ENCODE assay signal across 27 mouse cellular contexts in genomic region chr6:141432271-141432974, GRCm38 (mm10).
A peak's percentile ranks its signal among the peaks of the same experiment; 100 is the strongest.
DNase-seq lines count a peak whose midpoint lies in the region; ATAC-seq and TF ChIP-seq lines count a peak whose summit lies in the region.
"Had no signal": no experiment of that assay in that cellular context is flagged by ENCODE, and none has a peak within 500 bp of the region (broad histone marks: within the 10 kb centered on the region; RNA-seq: fewer than 3 reads in every experiment).

No protein-coding gene starts in this region.

- no peaks in the 10 kb centered on the region for H3K9me3 ChIP-seq in liver, embryonic 12.5 days (replicated peaks)
- peaks cover 14% of the 10 kb centered on the region for H3K9me3 ChIP-seq in CH12.LX (replicated peaks; ENCODE audit: low read length)
- H3K9me3 ChIP-seq in stomach, embryonic 15.5 days, result no peaks in the 10 kb centered on the region
- H3K9me3 ChIP-seq in forebrain, embryonic 13.5 days (replicated peaks), result no peaks in the 10 kb centered on the region
- H3K9me3 ChIP-seq: embryonic facial prominence, embryonic 13.5 days; heart, embryonic 10.5 days; heart, embryonic 13.5 days; hindbrain, embryonic 12.5 days; hindbrain, embryonic 15.5 days had no signal

- ATAC-seq in liver, embryonic 12.5 days, result no peak
- peak; percentile 36; the same call in 1 of the 2 replicates for ATAC-seq in stomach, embryonic 15.5 days (ENCODE audit: insufficient read depth, low FRiP score, low read depth)
- ATAC-seq in forebrain, embryonic 13.5 days, result no peak
- ATAC-seq: activated CD4-positive, CD25-positive, alpha-beta regulatory T cell, adult 4 months; CD4-positive, CD25-positive, alpha-beta regulatory T cell, adult 4 months; forebrain, embryonic 14.5 days; forebrain, postnatal 0 days had no signal

- TF ChIP-seq POLR2A in liver, adult 2 months (IDR thresholded peaks at IDR 0.05; ENCODE audit: extremely low read depth, insufficient read depth, low read length), result no peak
- TF ChIP-seq POLR2A in CH12.LX (IDR thresholded peaks at IDR 0.05; ENCODE audit: low read depth, low read length), result no peak

- peak; percentile 53 for DNase-seq in liver, adult 2 months (ENCODE audit: extremely low read depth, low read depth, low spot score)
- DNase-seq in CH12.LX (ENCODE audit: extremely low read depth), result peak; percentile 45
- DNase-seq in frontal cortex, adult 2 months (ENCODE audit: extremely low spot score in 1 of 2, low spot score in 1 of 2), result no peak
- DNase-seq: adrenal gland, adult 8-10 months; adrenal gland, postnatal 25 days; cerebellum, adult 11-12 months; cerebellum, adult 8-10 months; cerebellum, postnatal 10 days; cerebellum, postnatal 36 days; embryo, embryonic 11 days; forebrain, postnatal 0 days; gastrocnemius, postnatal 25 days; heart, adult 2 months; heart, postnatal 14 days had no signal

- in situ Hi-C loops in CH12.LX (cut with MboI; ENCODE audit: low pct_ligation_motif_present, low pct_unique_long_range_greater_than_20kb, low sequenced_read_pairs), result loop anchor here (25.0 kb wide), 2 partner anchors 95 to 970 kb away; no protein-coding TSS in a partner anchor

- H3K4me3 ChIP-seq in liver, adult 2 months (ENCODE audit: insufficient read depth, low read depth, low read length), result no peak overlapping the region
- no peak overlapping the region for H3K4me3 ChIP-seq in liver, embryonic 12.5 days
- H3K4me3 ChIP-seq in CH12.LX (replicated peaks in 1 of 3; ENCODE audit: low read depth in 2 of 3, low read length in 2 of 3, poor library complexity in 1 of 3), result no peak overlapping the region
- no peak overlapping the region for H3K4me3 ChIP-seq in stomach, embryonic 15.5 days (replicated peaks)
- no peak overlapping the region for H3K4me3 ChIP-seq in forebrain, embryonic 13.5 days
- H3K4me3 ChIP-seq: embryonic facial prominence, embryonic 10.5 days; embryonic facial prominence, embryonic 13.5 days; forebrain, embryonic 10.5 days; heart, adult 2 months; heart, embryonic 10.5 days; heart, embryonic 13.5 days; hindbrain, embryonic 12.5 days; hindbrain, embryonic 15.5 days had no signal

- no peak overlapping the region; the same call in 1 of the 2 replicates for H3K9ac ChIP-seq in liver, adult 2 months (ENCODE audit: low read depth, low read length)
- H3K9ac ChIP-seq in liver, embryonic 12.5 days, result no peak overlapping the region
- H3K9ac ChIP-seq in CH12.LX (ENCODE audit: insufficient read depth, low read depth), result no peak overlapping the region
- no peak overlapping the region for H3K9ac ChIP-seq in stomach, embryonic 15.5 days
- no peak overlapping the region for H3K9ac ChIP-seq in forebrain, embryonic 13.5 days
- H3K9ac ChIP-seq: embryonic facial prominence, embryonic 13.5 days; forebrain, postnatal 0 days; heart, embryonic 13.5 days; hindbrain, embryonic 12.5 days; hindbrain, embryonic 15.5 days had no signal

- no peaks in the 10 kb centered on the region for H3K79me2 ChIP-seq in liver, adult 2 months (ENCODE audit: control insufficient read depth, insufficient read depth, low read length)
- no peaks in the 10 kb centered on the region for H3K79me2 ChIP-seq in CH12.LX (replicated peaks; ENCODE audit: control insufficient read depth, extremely low read depth, insufficient read depth, poor library complexity, severe bottlenecking)

- dilution Hi-C loops in CH12.LX (cut with MboI; ENCODE audit: extremely low pct_ligation_motif_present, extremely low pct_unique_long_range_greater_than_20kb, low sequenced_read_pairs), result no loop called here

- H3K4me2 ChIP-seq in liver, embryonic 12.5 days, result no peak overlapping the region
- no peak overlapping the region for H3K4me2 ChIP-seq in CH12.LX (ENCODE audit: insufficient read depth, low read depth, poor library complexity, severe bottlenecking)
- peak overlapping the region; percentile 11; the same call in 1 of the 2 replicates for H3K4me2 ChIP-seq in stomach, embryonic 15.5 days
- no peak overlapping the region for H3K4me2 ChIP-seq in forebrain, embryonic 13.5 days
- H3K4me2 ChIP-seq: embryonic facial prominence, embryonic 13.5 days; heart, embryonic 13.5 days; hindbrain, embryonic 12.5 days; hindbrain, embryonic 15.5 days had no signal

- H3K27ac ChIP-seq in liver, adult 2 months (replicated peaks; ENCODE audit: insufficient read depth, low read depth, low read length), result no peak overlapping the region
- H3K27ac ChIP-seq in liver, embryonic 12.5 days, result no peak overlapping the region
- H3K27ac ChIP-seq in CH12.LX (ENCODE audit: insufficient read depth, low read depth), result peak overlapping the region; percentile 33; the same call in 1 of the 2 replicates
- no peak overlapping the region for H3K27ac ChIP-seq in stomach, embryonic 15.5 days
- no peak overlapping the region for H3K27ac ChIP-seq in forebrain, embryonic 13.5 days
- H3K27ac ChIP-seq: embryonic facial prominence, embryonic 10.5 days; embryonic facial prominence, embryonic 13.5 days; forebrain, embryonic 10.5 days; heart, adult 2 months; heart, embryonic 10.5 days; heart, embryonic 13.5 days; hindbrain, embryonic 12.5 days; hindbrain, embryonic 15.5 days had no signal

- no peak for TF ChIP-seq EP300 in CH12.LX (IDR thresholded peaks at IDR 0.05; ENCODE audit: low read length)

- no peak for TF ChIP-seq CTCF in liver, adult 2 months (IDR thresholded peaks at IDR 0.05; ENCODE audit: low read depth, low read length)
- no peak for TF ChIP-seq CTCF in CH12.LX (conservative IDR thresholded peaks at IDR 0.05 in 1 of 2, IDR thresholded peaks at IDR 0.05 in 1 of 2; ENCODE audit: low read depth in 2 of 2, low read length in 2 of 2)

- H3K36me3 ChIP-seq in liver, adult 2 months (ENCODE audit: control insufficient read depth, insufficient read depth, low read length), result no peaks in the 10 kb centered on the region
- H3K36me3 ChIP-seq in liver, embryonic 12.5 days, result no peaks in the 10 kb centered on the region
- H3K36me3 ChIP-seq in CH12.LX (replicated peaks in 1 of 2; ENCODE audit: control insufficient read depth in 1 of 2, insufficient read depth in 1 of 2, low read length in 1 of 2), result no peaks in the 10 kb centered on the region
- no peaks in the 10 kb centered on the region for H3K36me3 ChIP-seq in stomach, embryonic 15.5 days
- H3K36me3 ChIP-seq in forebrain, embryonic 13.5 days (ENCODE audit: poor library complexity, severe bottlenecking), result no peaks in the 10 kb centered on the region
- H3K36me3 ChIP-seq: embryonic facial prominence, embryonic 10.5 days; forebrain, embryonic 10.5 days; hindbrain, embryonic 12.5 days; hindbrain, embryonic 15.5 days had no signal

- peaks cover 6% of the 10 kb centered on the region; the same call in 1 of the 2 replicates for H3K4me1 ChIP-seq in liver, adult 2 months (ENCODE audit: control insufficient read depth, insufficient read depth, low read length)
- no peaks in the 10 kb centered on the region for H3K4me1 ChIP-seq in liver, embryonic 12.5 days
- H3K4me1 ChIP-seq in CH12.LX (ENCODE audit: control insufficient read depth in 1 of 2, insufficient read depth in 2 of 2), result peaks cover 0 to 10% of the 10 kb centered on the region in 2 experiments; a peak in 2 of 4 replicates
- H3K4me1 ChIP-seq in stomach, embryonic 15.5 days, result peaks cover 11% of the 10 kb centered on the region; the same call in 1 of the 2 replicates
- H3K4me1 ChIP-seq in forebrain, embryonic 13.5 days, result peaks cover 17% of the 10 kb centered on the region

- WGBS in liver, adult 2 months, result 38% methylated on average over 13 of the region's 13 CpGs
- 74% methylated on average over 13 of the region's 13 CpGs for WGBS in liver, embryonic 12.5 days (ENCODE audit: insufficient replicate concordance)
- 70% methylated on average over 13 of the region's 13 CpGs for WGBS in stomach, embryonic 15.5 days
- 93% methylated on average over 13 of the region's 13 CpGs for WGBS in forebrain, embryonic 13.5 days

- TF ChIP-seq RAD21 in CH12.LX (IDR thresholded peaks at IDR 0.05; ENCODE audit: low read depth, low read length), result no peak

- H3K27me3 ChIP-seq in liver, adult 2 months (ENCODE audit: control insufficient read depth, insufficient read depth, low read length), result no peaks in the 10 kb centered on the region
- no peaks in the 10 kb centered on the region for H3K27me3 ChIP-seq in liver, embryonic 12.5 days (replicated peaks)
- no peaks in the 10 kb centered on the region for H3K27me3 ChIP-seq in CH12.LX (replicated peaks)
- H3K27me3 ChIP-seq in stomach, embryonic 15.5 days (replicated peaks), result no peaks in the 10 kb centered on the region
- no peaks in the 10 kb centered on the region for H3K27me3 ChIP-seq in forebrain, embryonic 13.5 days
- H3K27me3 ChIP-seq: embryonic facial prominence, embryonic 13.5 days; heart, embryonic 13.5 days; hindbrain, embryonic 12.5 days; hindbrain, embryonic 15.5 days had no signal

TF ChIP-seq in CH12.LX, 34 proteins besides CTCF, POLR2A, EP300 and RAD21:
- no peak for TF ChIP-seq MAZ (IDR thresholded peaks at IDR 0.05; ENCODE audit: low read depth, low read length)
- TF ChIP-seq ELF1 (IDR thresholded peaks at IDR 0.05; ENCODE audit: low read depth, low read length), result no peak
- TF ChIP-seq IRF4 (IDR thresholded peaks at IDR 0.05; ENCODE audit: low read depth, low read length), result peak; percentile 39; the same call in 1 of the 2 replicates
- TF ChIP-seq TCF12 (IDR thresholded peaks at IDR 0.05; ENCODE audit: low read depth, low read length), result peak; percentile 25; the same call in 1 of the 2 replicates
- no peak for TF ChIP-seq MAX (IDR thresholded peaks at IDR 0.05; ENCODE audit: low read length)

Comparison
In these comparisons a context has a peak if more than half of its experiments do, and no peak if none do; other contexts are left out.
1. DNase-seq: peak in liver, adult 2 months (single experiment) and CH12.LX (single experiment); none in frontal cortex, adult 2 months (0 of 2).